Mouse (Mus musculus) G1E (cell line): ENCODE measurements at regions not wholly inside any gene's neighbourhood (a gene's known extent, or its start where the extent isn't known, plus 50 kb on each side); places are given as distances from the start of the nearest gene placed in this dataset.

Experiments
- ATAC-seq: 2 replicates; pipeline ENCODE4 v1.8.0; 2016; ENCODE audit warnings: mild to moderate bottlenecking; ENCODE audit not compliant: insufficient number of reproducible peaks, poor library complexity, low FRiP score, severe bottlenecking; ENCODE audit errors: extremely low read depth
- DNase-seq: peaks from one replicate; pipeline ENCODE4 v3.0.0; 2012; ENCODE audit warnings: low spot score
- H3K27me3 ChIP-seq: 2 replicates; pipeline ENCODE4 v1.6.1; 2012; ENCODE audit warnings: mild to moderate bottlenecking, low read length, inconsistent platforms; ENCODE audit not compliant: insufficient read depth
- H3K36me3 ChIP-seq: replicated peaks from 2 replicates; pipeline ENCODE3; 2012; ENCODE audit warnings: mild to moderate bottlenecking, inconsistent platforms
- H3K4me1 ChIP-seq: 2 replicates; pipeline ENCODE4 v1.6.1; 2012; ENCODE audit warnings: low read depth, low read length, inconsistent platforms, mixed read lengths; ENCODE audit not compliant: insufficient read depth
- H3K4me3 ChIP-seq: 2 replicates; pipeline ENCODE4 v1.5.1; 2012; ENCODE audit warnings: low read depth, mild to moderate bottlenecking, inconsistent platforms, low read length, moderate library complexity, mixed read lengths
- H3K9me3 ChIP-seq: replicated peaks from 2 replicates; pipeline ENCODE4 v1.6.1; 2012; ENCODE audit warnings: inconsistent platforms
- CTCF ChIP-seq: IDR thresholded peaks from 2 replicates; pipeline ENCODE4 v1.5.1; 2012; ENCODE audit warnings: low read depth, low read length, inconsistent platforms, mixed read lengths
- GATA1 ChIP-seq: IDR thresholded peaks from 2 replicates; pipeline ENCODE4 v1.6.1; 2012; ENCODE audit warnings: borderline replicate concordance, low read length, inconsistent platforms, mixed read lengths
- GATA2 ChIP-seq: IDR thresholded peaks from 2 replicates; pipeline ENCODE4 v1.6.1; 2012; ENCODE audit warnings: low read depth, low read length, inconsistent platforms, borderline replicate concordance
- POLR2AphosphoS5 ChIP-seq: IDR thresholded peaks from 2 replicates; pipeline ENCODE4 v1.6.1; 2012; ENCODE audit warnings: low read depth, low read length, inconsistent platforms; ENCODE audit not compliant: insufficient replicate concordance
- TAL1 ChIP-seq: conservative IDR thresholded peaks from 2 replicates; pipeline ENCODE4 v1.6.1; 2012; ENCODE audit warnings: low read depth, low read length, inconsistent platforms, mixed read lengths

GRCm38 (mm10) chr19:53451388-53451922, 61.1 kb upstream of the Smndc1 start:
- TF ChIP-seq GATA1 (no peak), POLR2AphosphoS5 (no peak), TAL1 (no peak), GATA2 (no peak)
- ATAC-seq (no peak), DNase-seq (no peak)
- H3K36me3 ChIP-seq = no peaks in the 10 kb centered on the region
- no peak overlapping the region for H3K4me3 ChIP-seq
- peaks cover 17% of the 10 kb centered on the region for H3K27me3 ChIP-seq
- no peaks in the 10 kb centered on the region for H3K9me3 ChIP-seq
- H3K4me1 ChIP-seq = peaks cover 3% of the 10 kb centered on the region; the same call in 1 of the 2 replicates

DNA sequence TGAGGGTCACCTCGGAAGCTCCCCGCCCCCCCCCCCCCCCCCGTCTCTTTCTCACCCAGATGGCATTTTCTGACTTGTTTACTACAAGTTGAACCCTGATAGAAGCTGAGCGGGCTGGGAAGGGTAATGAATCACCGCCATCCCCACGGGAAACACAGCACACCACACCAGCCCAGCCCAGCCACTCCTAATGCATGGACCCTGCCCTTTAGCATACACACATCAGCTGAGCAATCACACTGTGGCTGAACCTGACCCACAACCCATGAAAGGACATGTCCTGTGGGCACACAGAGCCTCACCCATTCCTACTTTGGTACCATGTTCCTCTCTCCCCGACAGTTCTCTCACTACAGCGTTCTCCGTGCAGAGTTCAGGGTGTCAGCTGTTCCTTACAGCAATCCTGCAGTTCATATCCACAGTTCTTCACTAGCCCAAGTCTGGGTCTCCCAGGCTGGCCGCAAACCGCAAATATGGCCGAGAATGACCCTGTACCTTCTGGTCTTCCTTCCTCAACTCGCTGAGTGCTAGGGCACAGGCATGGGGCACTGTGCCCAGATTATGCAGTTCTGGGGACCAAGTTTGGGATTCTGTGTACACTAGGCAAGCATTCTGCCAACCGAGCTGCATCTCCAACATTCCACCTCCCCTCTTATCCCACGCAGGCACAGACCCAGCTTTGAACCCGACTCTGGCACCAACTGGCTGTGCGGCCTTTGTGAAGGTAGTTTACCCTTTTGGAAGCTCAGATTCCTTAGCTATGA, 60.4 kb upstream of the Smndc1 start:
- no peak for TF ChIP-seq POLR2AphosphoS5
- no peak for TF ChIP-seq GATA1
- peaks cover 21% of the 10 kb centered on the region for H3K27me3 ChIP-seq
- no peak overlapping the region for H3K4me3 ChIP-seq
- no peaks in the 10 kb centered on the region for H3K36me3 ChIP-seq
- no peak for ATAC-seq
- H3K9me3 ChIP-seq = no peaks in the 10 kb centered on the region
- DNase-seq = no peak
- H3K4me1 ChIP-seq = peaks cover 3% of the 10 kb centered on the region; the same call in 1 of the 2 replicates

DNA sequence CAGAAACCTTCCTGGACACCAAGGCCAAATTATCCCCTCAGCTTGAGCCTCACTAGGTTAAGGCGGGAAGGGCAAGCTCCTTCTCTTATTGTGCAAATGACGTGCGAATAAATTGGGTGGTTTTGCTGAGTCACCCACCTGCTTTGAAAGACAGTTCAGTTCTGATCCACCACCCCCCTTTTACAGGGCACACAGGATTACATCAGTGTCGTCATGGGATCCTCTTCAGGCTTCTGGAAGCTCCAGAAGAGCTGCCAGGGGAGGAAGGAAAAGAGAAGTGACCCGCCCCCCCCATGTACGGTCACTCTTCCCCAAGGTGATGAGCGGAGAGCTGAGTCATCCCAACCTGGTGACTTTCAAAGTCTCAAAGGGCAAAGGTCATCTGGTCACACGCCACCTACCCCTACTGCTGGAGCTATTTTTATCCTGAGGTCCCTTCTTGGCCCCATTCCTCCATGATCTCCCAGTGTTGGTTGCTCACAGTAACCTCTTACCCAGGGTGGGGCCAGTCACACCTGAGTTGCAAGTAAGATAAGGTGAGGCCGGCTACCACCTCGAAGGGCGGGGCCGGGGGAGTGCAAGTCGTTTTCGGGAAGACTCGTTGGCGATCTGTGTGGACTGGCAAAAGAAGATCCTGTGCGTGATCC, 58.9 kb upstream of the Smndc1 start:
- no peaks in the 10 kb centered on the region for H3K9me3 ChIP-seq
- no peak for ATAC-seq
- peaks cover 24% of the 10 kb centered on the region for H3K27me3 ChIP-seq
- peaks cover 3% of the 10 kb centered on the region; the same call in 1 of the 2 replicates for H3K4me1 ChIP-seq
- no peak for DNase-seq
- H3K36me3 ChIP-seq = no peaks in the 10 kb centered on the region
- H3K4me3 ChIP-seq = no peak overlapping the region
- TF ChIP-seq POLR2AphosphoS5 (no peak), TAL1 (no peak), GATA2 (no peak), GATA1 (no peak), CTCF (no peak)

DNA sequence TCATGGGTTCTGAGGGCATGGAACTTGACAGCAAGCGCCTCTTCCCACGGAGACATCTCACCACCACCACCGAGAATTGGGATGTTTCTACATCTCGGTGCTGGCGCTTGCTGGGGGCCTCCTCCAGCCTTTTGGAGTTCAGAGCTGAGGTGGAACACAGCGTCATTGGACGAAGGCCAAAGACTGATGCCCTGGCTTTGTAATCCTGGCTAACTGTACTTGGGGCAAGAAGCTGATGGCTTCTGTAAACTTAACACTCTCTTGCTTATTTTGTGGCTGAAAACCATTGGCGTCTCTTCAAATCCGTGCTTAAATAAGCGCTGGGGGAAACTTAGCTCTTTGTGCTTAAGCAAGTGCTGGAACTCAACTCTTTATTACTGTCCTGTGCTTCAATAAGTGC, 57.8 kb upstream of the Smndc1 start:
- no peak for ATAC-seq
- Histone ChIP-seq H3K9me3 (no peaks in the 10 kb centered on the region), H3K27me3 (peaks cover 24% of the 10 kb centered on the region), H3K4me3 (no peak overlapping the region), H3K4me1 (peaks cover 3% of the 10 kb centered on the region; the same call in 1 of the 2 replicates), H3K36me3 (no peaks in the 10 kb centered on the region)
- TF ChIP-seq POLR2AphosphoS5 (no peak), GATA1 (no peak), CTCF (no peak), GATA2 (no peak), TAL1 (no peak)
- DNase-seq = no peak

- TF ChIP-seq POLR2AphosphoS5 = no peak
- Histone ChIP-seq H3K4me3 (no peak overlapping the region), H3K9me3 (no peaks in the 10 kb centered on the region), H3K4me1 (peaks cover 3% of the 10 kb centered on the region; the same call in 1 of the 2 replicates), H3K27me3 (peaks cover 24% of the 10 kb centered on the region), H3K36me3 (no peaks in the 10 kb centered on the region)
- ATAC-seq (no peak), DNase-seq (no peak)
Observed at GRCm38 (mm10) chr19:53447754-53448153, 57.4 kb upstream of the Smndc1 start.

DNA sequence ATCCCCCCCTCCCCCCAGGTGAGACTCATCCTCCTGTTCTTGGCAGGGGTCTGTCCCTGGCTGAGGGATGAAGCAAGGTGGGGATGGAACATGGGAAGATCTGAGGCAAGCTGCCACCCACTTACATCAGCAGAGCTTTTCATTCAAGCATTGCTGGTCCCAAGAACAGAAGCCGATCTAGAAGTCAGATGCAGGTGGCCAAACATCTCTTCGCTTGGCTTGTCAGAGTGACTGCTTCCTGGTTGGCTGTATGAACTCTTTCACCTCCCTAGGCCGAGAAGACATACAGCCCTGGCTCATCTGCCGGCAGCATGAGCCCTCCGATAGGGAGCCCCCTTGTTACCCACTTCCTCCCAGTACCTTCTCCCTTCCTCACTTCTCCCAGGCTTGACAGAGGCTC, 55.8 kb upstream of the Smndc1 start:
- Histone ChIP-seq H3K36me3 (no peaks in the 10 kb centered on the region), H3K9me3 (no peaks in the 10 kb centered on the region), H3K4me1 (peaks cover 3% of the 10 kb centered on the region; the same call in 1 of the 2 replicates), H3K27me3 (peaks cover 24% of the 10 kb centered on the region), H3K4me3 (no peak overlapping the region)
- TF ChIP-seq POLR2AphosphoS5 (no peak), GATA1 (no peak), CTCF (no peak), TAL1 (no peak), GATA2 (no peak)
- ATAC-seq = no peak
- DNase-seq = no peak
